Mouse (Mus musculus): ENCODE data around the gene Cfap157. TPM values are rescaled to one million over a fixed set of nuclear protein-coding genes. Genes with fewer than 3 reads are reported as not detected.

Cfap157 gene
- total RNA-seq, 2 experiments from 2014 or later = 0.29 TPM; not detected in 1

GRCm38 (mm10) chr2:32757056-32757845, 27.0 kb downstream of the Cfap157 start, which contains the start of gene Tor2a:
TSS of gene Tor2a (plus strand) at chr2:32757234.
- intact Hi-C loops (cut with DNase I) = loop anchor here (1.0 kb wide), 1 partner anchor 44 kb away; the partner anchor contains the start of gene Cdk9
- peak; percentile 96 for DNase-seq (ENCODE audit: low spot score in 2 of 2)

- no peak for DNase-seq (ENCODE audit: low spot score in 2 of 2)
- intact Hi-C loops (cut with DNase I) = loop anchor here (1.0 kb wide), 1 partner anchor 43 kb away; the partner anchor contains the start of gene Cdk9
These were observed 27.6 kb downstream of the Cfap157 start for GRCm38 (mm10) chr2:32756674-32757055.

GRCm38 (mm10) chr2:32752181-32752580, 32.0 kb downstream of the Cfap157 start:
- no peak for DNase-seq (ENCODE audit: low spot score in 2 of 2)
- intact Hi-C loops (cut with DNase I) = no loop called here

GRCm38 (mm10) chr2:32751665-32752033, 32.6 kb downstream of the Cfap157 start:
- intact Hi-C loops (cut with DNase I) = no loop called here
- no peak for DNase-seq (ENCODE audit: low spot score in 2 of 2)

GRCm38 (mm10) chr2:32750887-32751664, 33.2 kb downstream of the Cfap157 start:
- intact Hi-C loops (cut with DNase I) = no loop called here
- DNase-seq (ENCODE audit: low spot score in 2 of 2) = no peak

GRCm38 (mm10) chr2:32750199-32750598, 34.0 kb downstream of the Cfap157 start:
- intact Hi-C loops (cut with DNase I) = no loop called here
- no peak for DNase-seq (ENCODE audit: low spot score in 2 of 2)

- intact Hi-C loops (cut with DNase I) = no loop called here
These were observed 35.1 kb downstream of the Cfap157 start for GRCm38 (mm10) chr2:32749082-32749481.

GRCm38 (mm10) chr2:32744272-32744982, 39.8 kb downstream of the Cfap157 start:
- no peak for DNase-seq (ENCODE audit: low spot score in 2 of 2)
- intact Hi-C loops (cut with DNase I) = no loop called here

More at GRCm38 (mm10) chr2:32749082-32749481, 35.1 kb downstream of the Cfap157 start:
- DNase-seq (ENCODE audit: low spot score in 2 of 2) = no peak

- intact Hi-C loops (cut with DNase I) = no loop called here
- DNase-seq (ENCODE audit: low spot score in 2 of 2) = peak; percentile 85 to 90
These were observed 42.1 kb downstream of the Cfap157 start for GRCm38 (mm10) chr2:32742173-32742531.

GRCm38 (mm10) chr2:32741273-32742172, 42.7 kb downstream of the Cfap157 start:
- DNase-seq (ENCODE audit: low spot score in 2 of 2) = peak; percentile 68 to 77
- intact Hi-C loops (cut with DNase I) = loop anchor here (1.0 kb wide), 1 partner anchor 28 kb away; the partner anchor contains the start of gene Cdk9

GRCm38 (mm10) chr2:32740916-32741272, 43.3 kb downstream of the Cfap157 start, which contains the start of gene 6330409D20Rik:
TSS of gene 6330409D20Rik (minus strand) at chr2:32741016.
- intact Hi-C loops (cut with DNase I) = loop anchor here (1.0 kb wide), 1 partner anchor 28 kb away; the partner anchor contains the start of gene Cdk9
- no peak for DNase-seq (ENCODE audit: low spot score in 2 of 2)

GRCm38 (mm10) chr2:32739311-32739710, 44.9 kb downstream of the Cfap157 start:
- intact Hi-C loops (cut with DNase I) = no loop called here
- DNase-seq (ENCODE audit: low spot score in 2 of 2) = no peak

- intact Hi-C loops (cut with DNase I) = no loop called here
- DNase-seq (ENCODE audit: low spot score in 2 of 2) = no peak
These were observed 47.2 kb downstream of the Cfap157 start for GRCm38 (mm10) chr2:32737008-32737407.

GRCm38 (mm10) chr2:32736306-32736829, 47.9 kb downstream of the Cfap157 start:
- intact Hi-C loops (cut with DNase I) = no loop called here

GRCm38 (mm10) chr2:32734933-32735332, 49.3 kb downstream of the Cfap157 start:
- intact Hi-C loops (cut with DNase I) = no loop called here
- no peak for DNase-seq (ENCODE audit: low spot score in 2 of 2)

More at GRCm38 (mm10) chr2:32736306-32736829, 47.9 kb downstream of the Cfap157 start:
- no peak for DNase-seq (ENCODE audit: low spot score in 2 of 2)

- intact Hi-C loops (cut with DNase I) = no loop called here
- DNase-seq (ENCODE audit: low spot score in 2 of 2) = no peak
These were observed 49.7 kb downstream of the Cfap157 start for GRCm38 (mm10) chr2:32734480-32734879.

GRCm38 (mm10) chr2:32732695-32733094, 51.5 kb downstream of the Cfap157 start:
- intact Hi-C loops (cut with DNase I) = no loop called here
- DNase-seq (ENCODE audit: low spot score in 2 of 2) = no peak

- intact Hi-C loops (cut with DNase I) = no loop called here
- DNase-seq (ENCODE audit: low spot score in 2 of 2) = no peak
These were observed 52.3 kb downstream of the Cfap157 start for GRCm38 (mm10) chr2:32731911-32732310.

- DNase-seq (ENCODE audit: low spot score in 2 of 2) = no peak
These were observed 53.4 kb downstream of the Cfap157 start for GRCm38 (mm10) chr2:32730854-32731253.

More at GRCm38 (mm10) chr2:32730854-32731253, 53.4 kb downstream of the Cfap157 start:
- intact Hi-C loops (cut with DNase I) = no loop called here

Data from left cerebral cortex, postnatal 36 days (tissue).